Mouse (Mus musculus) brain, embryonic 14.5 days (tissue): ENCODE measurements at regions not wholly inside any gene's neighbourhood (a gene's known extent, or its start where the extent isn't known, plus 50 kb on each side); places are given as distances from the start of the nearest gene placed in this dataset.

ENCODE experiments used
- DNase-seq: peaks from one replicate; pipeline ENCODE4 v3.0.0-alpha.2; 2011; ENCODE audit warnings: low read depth
- CTCF ChIP-seq: fragments of 200-500 bp; IDR thresholded peaks from 2 replicates; pipeline ENCODE4 v1.5.1; 2012; ENCODE audit warnings: inconsistent platforms, mild to moderate bottlenecking, moderate library complexity, borderline replicate concordance; ENCODE audit not compliant: insufficient read depth, insufficient read length; ENCODE audit errors: extremely low read depth
- POLR2A ChIP-seq: fragments of 200-500 bp; IDR thresholded peaks from 2 replicates; pipeline ENCODE4 v1.6.1; 2012; ENCODE audit warnings: mild to moderate bottlenecking, inconsistent platforms, borderline replicate concordance; ENCODE audit not compliant: poor library complexity, insufficient read depth, insufficient read length, severe bottlenecking; ENCODE audit errors: extremely low read depth

GRCm38 (mm10) chr8:103019121-103019520, 233.7 kb upstream of the Cdh11 start:
- TF ChIP-seq POLR2A, result no peak
- TF ChIP-seq CTCF, result no peak
- DNase-seq, result peak; percentile 66

GRCm38 (mm10) chr8:103023237-103023636, 237.8 kb upstream of the Cdh11 start:
- TF ChIP-seq POLR2A (no peak), CTCF (no peak)
- DNase-seq, result peak; percentile 61

DNA sequence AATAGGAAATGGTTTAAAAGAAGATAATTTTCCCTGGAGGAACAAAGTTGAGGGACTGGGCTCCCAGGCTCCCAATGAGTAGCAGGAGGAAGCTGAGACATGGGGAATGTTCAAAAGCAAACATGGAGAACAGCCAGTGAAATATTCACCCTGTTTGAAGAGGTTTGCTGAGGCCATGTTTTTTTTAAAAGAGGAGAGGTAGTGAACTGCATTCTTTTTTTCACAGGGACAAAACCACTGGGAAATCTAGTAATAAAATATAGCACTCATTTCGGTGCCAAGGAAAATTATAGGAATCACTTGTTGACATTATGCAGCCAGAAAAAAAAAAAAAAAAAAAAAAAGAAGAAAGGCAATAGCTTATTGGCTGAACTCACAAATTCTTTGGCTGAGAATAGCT, 246.3 kb upstream of the Cdh11 start:
- TF ChIP-seq POLR2A, result no peak
- no peak for TF ChIP-seq CTCF
- no peak for DNase-seq

DNA sequence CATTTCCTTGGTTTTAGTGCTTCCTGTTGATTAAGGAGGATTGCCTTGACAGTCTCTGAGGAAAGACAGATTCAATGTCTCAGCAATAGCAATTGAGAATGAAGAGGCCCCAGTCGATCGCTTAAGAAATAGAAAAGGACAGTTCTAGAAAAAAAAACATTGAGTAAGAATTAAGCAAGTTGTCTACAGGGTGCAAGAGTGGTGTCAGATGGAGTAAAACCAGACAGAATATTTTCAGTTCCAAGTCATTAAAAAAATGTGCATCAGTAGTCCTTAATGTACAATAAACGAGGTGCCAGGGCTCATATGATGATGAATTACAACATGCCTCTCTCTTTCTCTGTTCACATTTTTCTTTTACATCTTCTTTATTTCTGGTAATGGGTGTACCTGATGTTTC, 248.5 kb upstream of the Cdh11 start:
- no peak for TF ChIP-seq CTCF
- TF ChIP-seq POLR2A, result no peak

DNA sequence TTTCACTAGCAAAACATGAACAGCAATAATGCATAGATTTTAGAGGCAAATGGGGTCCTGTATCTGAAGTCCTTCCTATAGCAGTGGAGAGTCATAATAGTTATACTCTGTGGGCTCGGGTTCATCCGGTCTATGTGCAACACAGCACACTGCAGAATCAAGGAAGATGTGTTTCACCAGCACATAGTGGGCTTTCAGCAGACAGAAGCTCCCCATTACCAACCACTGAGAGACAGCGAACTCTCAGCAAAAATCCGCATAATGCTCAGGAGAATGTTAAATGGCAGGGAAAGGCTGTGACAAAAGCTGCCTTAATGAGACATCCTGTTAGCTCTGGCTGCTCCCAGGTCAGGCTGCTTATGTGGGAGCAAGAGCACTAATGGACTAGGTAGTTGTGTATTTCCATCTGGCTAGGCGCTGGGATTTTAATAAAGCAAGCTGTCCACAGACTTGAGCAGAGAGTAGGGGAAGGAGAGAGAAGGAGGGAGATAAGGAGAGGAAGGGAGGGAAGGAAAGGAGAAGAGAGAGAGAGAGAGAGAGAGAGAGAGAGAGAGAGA, 286.7 kb upstream of the Cdh11 start:
- peak; percentile 76 for DNase-seq
- TF ChIP-seq CTCF, result no peak
- TF ChIP-seq POLR2A, result no peak

More for the DNA sequence above, 248.5 kb upstream of the Cdh11 start:
- no peak for DNase-seq

DNA sequence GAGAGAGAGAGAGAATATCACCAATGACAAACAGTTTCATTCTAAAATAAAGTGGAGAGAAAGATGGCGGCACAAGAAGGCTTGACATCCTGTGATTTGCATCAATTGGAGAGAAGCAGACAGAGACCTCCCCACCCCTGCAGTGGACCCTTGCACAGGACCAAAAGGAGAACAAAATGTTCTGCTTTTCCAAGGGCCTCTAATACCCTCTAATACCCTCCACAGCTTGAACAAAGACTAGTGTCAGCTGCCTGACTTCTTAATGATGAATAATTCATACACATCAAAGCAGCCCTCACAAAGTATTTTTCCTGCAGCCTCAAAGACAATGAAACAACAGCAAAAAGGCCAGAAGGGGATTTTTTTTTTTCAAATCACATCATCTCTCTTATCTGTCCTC, 287.2 kb upstream of the Cdh11 start:
- no peak for TF ChIP-seq CTCF
- DNase-seq, result peak; percentile 82

- no peak for TF ChIP-seq CTCF
- TF ChIP-seq POLR2A, result no peak
- DNase-seq, result no peak
Observed at GRCm38 (mm10) chr8:103078559-103078958, 293.1 kb upstream of the Cdh11 start.

GRCm38 (mm10) chr8:103086956-103087482, 301.6 kb upstream of the Cdh11 start:
- TF ChIP-seq CTCF (no peak), POLR2A (no peak)
- peak; percentile 27 for DNase-seq

- DNase-seq, result no peak
- TF ChIP-seq CTCF (no peak), POLR2A (no peak)
Observed at GRCm38 (mm10) chr8:103096496-103097092, 311.2 kb upstream of the Cdh11 start.

GRCm38 (mm10) chr8:103125581-103125980, 340.1 kb upstream of the Cdh11 start:
- DNase-seq, result no peak
- TF ChIP-seq CTCF (no peak), POLR2A (no peak)

DNA sequence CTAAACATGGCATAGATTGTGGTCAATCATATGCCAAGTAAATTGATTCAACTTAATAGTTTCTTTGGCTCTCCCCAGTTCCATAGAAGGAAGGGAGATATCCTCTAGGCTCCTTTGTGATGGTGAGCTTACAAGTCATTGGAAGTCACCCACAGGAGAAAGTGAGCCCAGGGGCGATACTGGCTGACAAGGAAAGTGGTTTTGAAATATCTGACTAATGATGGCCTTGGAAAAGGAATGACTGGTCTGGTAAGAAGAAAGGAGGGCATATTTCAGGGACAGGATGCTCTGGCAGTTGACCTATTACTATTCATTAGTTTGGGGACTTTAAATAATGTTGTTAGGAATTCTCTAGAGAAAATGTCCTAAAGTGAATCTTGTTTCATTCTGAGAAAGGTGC, 352.7 kb upstream of the Cdh11 start:
- TF ChIP-seq POLR2A, result no peak
- TF ChIP-seq CTCF, result no peak

GRCm38 (mm10) chr8:103144835-103145234, 359.4 kb upstream of the Cdh11 start:
- TF ChIP-seq POLR2A (no peak), CTCF (no peak)
- no peak for DNase-seq

More for the DNA sequence above, 352.7 kb upstream of the Cdh11 start:
- no peak for DNase-seq
